Mouse (Mus musculus): ENCODE data around the gene Arhgap40. TPM values are rescaled to one million over a fixed set of nuclear protein-coding genes. Genes with fewer than 3 reads are reported as not detected.

The Arhgap40 gene
- polyA plus RNA-seq, 1 experiment from 2014 or later: 0.21 TPM

GRCm38 (mm10) chr2:158519800-158520199 lies 7.2 kb downstream of the Arhgap40 start:
- Histone ChIP-seq H3K36me3 (replicated peaks) (no peaks in the 10 kb centered on the region), H3K9me3 (0 out of 2 replicates have a peak, but pooled peaks cover 2% of the 10 kb centered on the region), H3K4me3 (no peak overlapping the region), H3K27me3 (replicated peaks; ENCODE audit: low read depth, poor library complexity, severe bottlenecking) (no peaks in the 10 kb centered on the region), H3K27ac (replicated peaks) (no peak overlapping the region), H3K4me1 (no peaks in the 10 kb centered on the region)
- WGBS: 80% methylated on average over 6 of the region's 6 CpGs
- DNase-seq (ENCODE audit: low spot score): no peak

GRCm38 (mm10) chr2:158523060-158523459 lies 10.5 kb downstream of the Arhgap40 start:
- no peak for DNase-seq (ENCODE audit: low spot score)
- H3K4me3 ChIP-seq: no peak overlapping the region
- no peaks in the 10 kb centered on the region for H3K36me3 ChIP-seq (replicated peaks)
- H3K27ac ChIP-seq (replicated peaks): no peak overlapping the region
- WGBS: 83% methylated on average over 8 of the region's 8 CpGs
- no peaks in the 10 kb centered on the region for H3K27me3 ChIP-seq (replicated peaks; ENCODE audit: low read depth, poor library complexity, severe bottlenecking)
- H3K9me3 ChIP-seq: 0 out of 2 replicates have a peak, but pooled peaks cover 2% of the 10 kb centered on the region
- no peaks in the 10 kb centered on the region for H3K4me1 ChIP-seq

- WGBS: 82% methylated on average over 16 of the region's 16 CpGs
- 0 out of 2 replicates have a peak, but pooled peaks cover 2% of the 10 kb centered on the region for H3K9me3 ChIP-seq
- no peak overlapping the region for H3K27ac ChIP-seq (replicated peaks)
- no peak for DNase-seq (ENCODE audit: low spot score)
- no peaks in the 10 kb centered on the region for H3K36me3 ChIP-seq (replicated peaks)
- H3K4me1 ChIP-seq: no peaks in the 10 kb centered on the region
- no peaks in the 10 kb centered on the region for H3K27me3 ChIP-seq (replicated peaks; ENCODE audit: low read depth, poor library complexity, severe bottlenecking)
- H3K4me3 ChIP-seq: no peak overlapping the region
Observed at GRCm38 (mm10) chr2:158524129-158524860, 11.7 kb downstream of the Arhgap40 start.

GRCm38 (mm10) chr2:158534090-158534489 lies 21.5 kb downstream of the Arhgap40 start:
- 14% methylated on average over 4 of the region's 4 CpGs for WGBS
- DNase-seq (ENCODE audit: low spot score): peak; percentile 64
- peaks cover 3% of the 10 kb centered on the region; the same call in 1 of the 2 replicates for H3K27me3 ChIP-seq (replicated peaks; ENCODE audit: low read depth, poor library complexity, severe bottlenecking)

GRCm38 (mm10) chr2:158534559-158534958 lies 22.0 kb downstream of the Arhgap40 start:
- H3K4me3 ChIP-seq: no peak overlapping the region
- H3K4me1 ChIP-seq: peaks cover 4% of the 10 kb centered on the region
- no peaks in the 10 kb centered on the region; the same call in 1 of the 2 replicates for H3K9me3 ChIP-seq
- DNase-seq (ENCODE audit: low spot score): no peak
- WGBS: 77% methylated on average over 8 of the region's 8 CpGs
- no peaks in the 10 kb centered on the region for H3K36me3 ChIP-seq (replicated peaks)
- H3K27ac ChIP-seq (replicated peaks): no peak overlapping the region
- H3K27me3 ChIP-seq (replicated peaks; ENCODE audit: low read depth, poor library complexity, severe bottlenecking): peaks cover 6% of the 10 kb centered on the region; the same call in 1 of the 2 replicates

More at GRCm38 (mm10) chr2:158534090-158534489, 21.5 kb downstream of the Arhgap40 start:
- Histone ChIP-seq H3K9me3 (no peaks in the 10 kb centered on the region; the same call in 1 of the 2 replicates), H3K36me3 (replicated peaks) (no peaks in the 10 kb centered on the region), H3K27ac (replicated peaks) (no peak overlapping the region), H3K4me3 (no peak overlapping the region), H3K4me1 (no peaks in the 10 kb centered on the region)

GRCm38 (mm10) chr2:158539433-158540305 lies 27.1 kb downstream of the Arhgap40 start:
- peak; percentile 63 for DNase-seq (ENCODE audit: low spot score)
- Histone ChIP-seq H3K36me3 (replicated peaks) (no peaks in the 10 kb centered on the region), H3K4me3 (peak overlapping the region; percentile 42), H3K27me3 (replicated peaks; ENCODE audit: low read depth, poor library complexity, severe bottlenecking) (peaks cover 23% of the 10 kb centered on the region), H3K9me3 (no peaks in the 10 kb centered on the region), H3K27ac (replicated peaks) (peak overlapping the region; percentile 24; the same call in 1 of the 2 replicates), H3K4me1 (peaks cover 9% of the 10 kb centered on the region)
- 57% methylated on average over 24 of the region's 24 CpGs for WGBS

- Histone ChIP-seq H3K9me3 (no peaks in the 10 kb centered on the region), H3K4me3 (no peak overlapping the region), H3K27me3 (replicated peaks; ENCODE audit: low read depth, poor library complexity, severe bottlenecking) (peaks cover 23% of the 10 kb centered on the region), H3K27ac (replicated peaks) (no peak overlapping the region), H3K4me1 (peaks cover 9% of the 10 kb centered on the region), H3K36me3 (replicated peaks) (no peaks in the 10 kb centered on the region)
- DNase-seq (ENCODE audit: low spot score): no peak
- WGBS: 54% methylated on average over 4 of the region's 4 CpGs
Observed at GRCm38 (mm10) chr2:158541286-158541685, 28.7 kb downstream of the Arhgap40 start.

GRCm38 (mm10) chr2:158545266-158545665 lies 32.7 kb downstream of the Arhgap40 start:
- Histone ChIP-seq H3K4me3 (no peak overlapping the region), H3K36me3 (replicated peaks) (no peaks in the 10 kb centered on the region), H3K27ac (replicated peaks) (no peak overlapping the region), H3K27me3 (replicated peaks; ENCODE audit: low read depth, poor library complexity, severe bottlenecking) (peaks cover 35% of the 10 kb centered on the region), H3K4me1 (peaks cover 8% of the 10 kb centered on the region), H3K9me3 (no peaks in the 10 kb centered on the region)
- 62% methylated on average over 2 of the region's 2 CpGs for WGBS
- no peak for DNase-seq (ENCODE audit: low spot score)

- no peaks in the 10 kb centered on the region for H3K36me3 ChIP-seq (replicated peaks)
- H3K4me3 ChIP-seq: peak overlapping the region; percentile 23; the same call in 1 of the 2 replicates
- no peak overlapping the region for H3K27ac ChIP-seq (replicated peaks)
- DNase-seq (ENCODE audit: low spot score): peak; percentile 89
- H3K9me3 ChIP-seq: no peaks in the 10 kb centered on the region
- peaks cover 8% of the 10 kb centered on the region for H3K4me1 ChIP-seq
- peaks cover 43% of the 10 kb centered on the region for H3K27me3 ChIP-seq (replicated peaks; ENCODE audit: low read depth, poor library complexity, severe bottlenecking)
- WGBS: 4% methylated on average over 17 of the region's 17 CpGs
Observed at GRCm38 (mm10) chr2:158546751-158547150, 34.2 kb downstream of the Arhgap40 start.

- 2% methylated on average over 3 of the region's 3 CpGs for WGBS
Observed at GRCm38 (mm10) chr2:158550067-158550466, 37.5 kb downstream of the Arhgap40 start.

GRCm38 (mm10) chr2:158554366-158554765 lies 41.8 kb downstream of the Arhgap40 start:
- WGBS: 10% methylated on average over 10 of the region's 10 CpGs

More at GRCm38 (mm10) chr2:158550067-158550466, 37.5 kb downstream of the Arhgap40 start:
- H3K4me3 ChIP-seq: no peak overlapping the region
- H3K27ac ChIP-seq (replicated peaks): no peak overlapping the region
- peak; percentile 84 for DNase-seq (ENCODE audit: low spot score)
- H3K27me3 ChIP-seq (replicated peaks; ENCODE audit: low read depth, poor library complexity, severe bottlenecking): peaks cover 63% of the 10 kb centered on the region
- H3K4me1 ChIP-seq: peaks cover 8% of the 10 kb centered on the region
- H3K36me3 ChIP-seq (replicated peaks): no peaks in the 10 kb centered on the region
- H3K9me3 ChIP-seq: no peaks in the 10 kb centered on the region

GRCm38 (mm10) chr2:158555252-158555651 lies 42.7 kb downstream of the Arhgap40 start:
- peaks cover 70% of the 10 kb centered on the region for H3K27me3 ChIP-seq (replicated peaks; ENCODE audit: low read depth, poor library complexity, severe bottlenecking)
- 2% methylated on average over 7 of the region's 7 CpGs for WGBS
- no peak overlapping the region for H3K27ac ChIP-seq (replicated peaks)

More at GRCm38 (mm10) chr2:158554366-158554765, 41.8 kb downstream of the Arhgap40 start:
- Histone ChIP-seq H3K4me3 (no peak overlapping the region), H3K27ac (replicated peaks) (no peak overlapping the region), H3K36me3 (replicated peaks) (no peaks in the 10 kb centered on the region), H3K27me3 (replicated peaks; ENCODE audit: low read depth, poor library complexity, severe bottlenecking) (peaks cover 73% of the 10 kb centered on the region), H3K9me3 (no peaks in the 10 kb centered on the region), H3K4me1 (peaks cover 21% of the 10 kb centered on the region)
- no peak for DNase-seq (ENCODE audit: low spot score)

More at GRCm38 (mm10) chr2:158555252-158555651, 42.7 kb downstream of the Arhgap40 start:
- H3K9me3 ChIP-seq: no peaks in the 10 kb centered on the region
- H3K4me1 ChIP-seq: peaks cover 26% of the 10 kb centered on the region
- DNase-seq (ENCODE audit: low spot score): no peak
- H3K36me3 ChIP-seq (replicated peaks): no peaks in the 10 kb centered on the region
- H3K4me3 ChIP-seq: peak overlapping the region; percentile 43

All from embryonic facial prominence, embryonic 10.5 days (tissue).